Comparison of ENCODE assay signal across 25 mouse cellular contexts in the genomic region with DNA sequence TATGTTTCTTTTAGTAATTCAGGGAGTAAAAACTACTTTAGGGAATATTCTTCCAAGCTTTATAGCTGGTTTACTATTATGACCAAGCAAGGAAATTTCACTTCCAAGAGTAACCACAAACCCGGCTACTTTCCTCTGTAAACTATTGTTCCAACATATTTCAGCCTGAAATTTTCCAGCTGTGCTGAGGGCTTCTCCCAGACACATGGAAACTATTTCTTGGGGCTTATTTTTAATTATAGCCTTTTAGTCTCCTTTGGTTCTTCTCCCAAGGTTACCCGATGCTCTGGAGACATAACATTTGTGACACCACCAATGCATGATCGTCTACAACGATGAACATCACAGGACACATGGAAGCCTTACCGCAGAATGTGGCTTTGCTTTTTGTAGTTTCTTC. TPM values are rescaled to one million over a fixed set of nuclear protein-coding genes. Genes with fewer than 3 reads are reported as not detected.
A peak's percentile ranks its signal among the peaks of the same experiment; 100 is the strongest.
DNase-seq lines count a peak whose midpoint lies in the region; ATAC-seq and TF ChIP-seq lines count a peak whose summit lies in the region.
"Had no signal": no experiment of that assay in that cellular context is flagged by ENCODE, and none has a peak within 500 bp of the region (broad histone marks: within the 10 kb centered on the region; RNA-seq: fewer than 3 reads in every experiment).

No protein-coding gene starts in this region.

- no peak for TF ChIP-seq CTCF in kidney, postnatal 0 days (IDR thresholded peaks at IDR 0.05; ENCODE audit: low read depth)
- TF ChIP-seq CTCF in lung, embryonic 14.5 days (IDR thresholded peaks at IDR 0.05; ENCODE audit: low read depth) = no peak
- TF ChIP-seq CTCF in layer of hippocampus, adult 2 months (conservative IDR thresholded peaks at IDR 0.05) = no peak

- no peak for ATAC-seq in kidney, postnatal 0 days (replicated peaks; ENCODE audit: low FRiP score, low read depth)
- ATAC-seq in lung, embryonic 14.5 days (ENCODE audit: insufficient read depth) = no peak
- peak; percentile 29; the same call in 1 of the 2 replicates for ATAC-seq in embryonic facial prominence, embryonic 15.5 days (ENCODE audit: insufficient number of reproducible peaks, low FRiP score, low TSS enrichment, low read depth)
- no peak for ATAC-seq in liver, embryonic 12.5 days
- ATAC-seq: forebrain, embryonic 14.5 days; forebrain, postnatal 0 days; Patski had no signal

- 71% methylated on average over 5 of the region's 5 CpGs for WGBS in kidney, postnatal 0 days
- WGBS in lung, embryonic 14.5 days = 72% methylated on average over 5 of the region's 5 CpGs
- WGBS in embryonic facial prominence, embryonic 15.5 days = 29% methylated on average over 5 of the region's 5 CpGs
- 79% methylated on average over 5 of the region's 5 CpGs for WGBS in liver, embryonic 12.5 days (ENCODE audit: insufficient replicate concordance)

- peak; percentile 61 for DNase-seq in kidney, postnatal 0 days (ENCODE audit: low spot score)
- DNase-seq in kidney, adult 11 months = no peak
- peak; percentile 24 for DNase-seq in lung, embryonic 14.5 days
- DNase-seq in lung, postnatal 14 days = no peak
- DNase-seq in layer of hippocampus, adult 2 months (ENCODE audit: low spot score in 2 of 2) = no peak
- DNase-seq: adrenal gland, postnatal 10 days; adrenal gland, postnatal 36 days; B cell, adult 2 months; cerebellum, adult 18-20 months; cerebellum, adult 9-10 months; cerebellum, postnatal 14 days; forebrain, postnatal 0 days; gastrocnemius, adult 2 months; gastrocnemius, postnatal 14 days; heart, adult 11 months had no signal

- no peak overlapping the region for H3K4me2 ChIP-seq in kidney, postnatal 0 days (ENCODE audit: low read length)
- no peak overlapping the region for H3K4me2 ChIP-seq in lung, embryonic 14.5 days
- H3K4me2 ChIP-seq in embryonic facial prominence, embryonic 15.5 days (replicated peaks) = no peak overlapping the region
- H3K4me2 ChIP-seq in liver, embryonic 12.5 days = no peak overlapping the region
- H3K4me2 ChIP-seq: embryonic facial prominence, embryonic 13.5 days; heart, embryonic 11.5 days; hindbrain, embryonic 12.5 days; hindbrain, embryonic 15.5 days had no signal

- no peak overlapping the region for H3K4me3 ChIP-seq in kidney, postnatal 0 days (replicated peaks; ENCODE audit: low read depth, low read length)
- no peak overlapping the region for H3K4me3 ChIP-seq in lung, embryonic 14.5 days (ENCODE audit: low read depth, low read length)
- no peak overlapping the region for H3K4me3 ChIP-seq in embryonic facial prominence, embryonic 15.5 days (replicated peaks)
- H3K4me3 ChIP-seq in layer of hippocampus, adult 2 months = no peak overlapping the region
- no peak overlapping the region for H3K4me3 ChIP-seq in liver, embryonic 12.5 days
- H3K4me3 ChIP-seq: embryonic facial prominence, embryonic 13.5 days; gastrocnemius, adult 2 months; hindbrain, embryonic 12.5 days; hindbrain, embryonic 15.5 days had no signal

- H3K27ac ChIP-seq in kidney, postnatal 0 days = no peak overlapping the region
- no peak overlapping the region for H3K27ac ChIP-seq in lung, embryonic 14.5 days (ENCODE audit: low read depth)
- H3K27ac ChIP-seq in embryonic facial prominence, embryonic 15.5 days (replicated peaks) = no peak overlapping the region
- H3K27ac ChIP-seq in layer of hippocampus, adult 2 months = no peak overlapping the region
- no peak overlapping the region for H3K27ac ChIP-seq in liver, embryonic 12.5 days
- H3K27ac ChIP-seq: embryonic facial prominence, embryonic 13.5 days; gastrocnemius, adult 2 months; hindbrain, embryonic 12.5 days; hindbrain, embryonic 15.5 days had no signal

- no peaks in the 10 kb centered on the region for H3K36me3 ChIP-seq in kidney, postnatal 0 days (ENCODE audit: insufficient read depth, low read length)
- H3K36me3 ChIP-seq in lung, embryonic 14.5 days (ENCODE audit: insufficient read depth) = no peaks in the 10 kb centered on the region
- H3K36me3 ChIP-seq in embryonic facial prominence, embryonic 15.5 days = no peaks in the 10 kb centered on the region
- no peaks in the 10 kb centered on the region for H3K36me3 ChIP-seq in liver, embryonic 12.5 days
- H3K36me3 ChIP-seq: embryonic facial prominence, embryonic 13.5 days; G1E; hindbrain, embryonic 12.5 days; hindbrain, embryonic 15.5 days had no signal

- H3K4me1 ChIP-seq in kidney, postnatal 0 days (replicated peaks; ENCODE audit: insufficient read depth, low read length) = no peaks in the 10 kb centered on the region
- H3K4me1 ChIP-seq in lung, embryonic 14.5 days (ENCODE audit: insufficient read depth) = no peaks in the 10 kb centered on the region
- no peaks in the 10 kb centered on the region for H3K4me1 ChIP-seq in embryonic facial prominence, embryonic 15.5 days
- H3K4me1 ChIP-seq in liver, embryonic 12.5 days = no peaks in the 10 kb centered on the region
- H3K4me1 ChIP-seq: embryonic facial prominence, embryonic 13.5 days; hindbrain, embryonic 12.5 days; hindbrain, embryonic 15.5 days had no signal

- H3K9me3 ChIP-seq in kidney, postnatal 0 days (replicated peaks; ENCODE audit: low read length) = no peaks in the 10 kb centered on the region
- H3K9me3 ChIP-seq in lung, embryonic 14.5 days (ENCODE audit: low read depth, low read length) = no peaks in the 10 kb centered on the region
- no peaks in the 10 kb centered on the region for H3K9me3 ChIP-seq in embryonic facial prominence, embryonic 15.5 days (replicated peaks)
- H3K9me3 ChIP-seq in liver, embryonic 12.5 days (replicated peaks) = no peaks in the 10 kb centered on the region
- H3K9me3 ChIP-seq: embryonic facial prominence, embryonic 13.5 days; G1E; hindbrain, embryonic 12.5 days; hindbrain, embryonic 15.5 days had no signal

- no peaks in the 10 kb centered on the region for H3K27me3 ChIP-seq in kidney, postnatal 0 days (ENCODE audit: insufficient read depth, low read length)
- no peaks in the 10 kb centered on the region for H3K27me3 ChIP-seq in lung, embryonic 14.5 days (ENCODE audit: insufficient read depth, low read length)
- no peaks in the 10 kb centered on the region for H3K27me3 ChIP-seq in embryonic facial prominence, embryonic 15.5 days
- no peaks in the 10 kb centered on the region for H3K27me3 ChIP-seq in liver, embryonic 12.5 days (replicated peaks)
- H3K27me3 ChIP-seq: CH12.LX; hindbrain, embryonic 12.5 days; hindbrain, embryonic 15.5 days had no signal

- H3K9ac ChIP-seq in kidney, postnatal 0 days (ENCODE audit: low read depth, low read length) = no peak overlapping the region
- no peak overlapping the region for H3K9ac ChIP-seq in lung, embryonic 14.5 days
- no peak overlapping the region for H3K9ac ChIP-seq in embryonic facial prominence, embryonic 15.5 days
- H3K9ac ChIP-seq in liver, embryonic 12.5 days = no peak overlapping the region
- H3K9ac ChIP-seq: embryonic facial prominence, embryonic 13.5 days; forebrain, postnatal 0 days; hindbrain, embryonic 12.5 days; hindbrain, embryonic 15.5 days had no signal

RNA-seq across cellular contexts. Expression of a gene that starts 33.7 kb away (rescaled TPM):
- 24.7 and 26.5 TPM in 2 replicates for polyA plus RNA-seq in kidney, postnatal 0 days (2015; fragmentation: Nextera tagmentation; extraction: Ambion mirVana)
- 28.8 and 31.5 TPM in 2 replicates for polyA plus RNA-seq in lung, embryonic 14.5 days (2014; fragmentation: Nextera tagmentation; extraction: Ambion mirVana)
- polyA plus RNA-seq in embryonic facial prominence, embryonic 15.5 days (2015; fragmentation: Nextera tagmentation; extraction: Ambion mirVana) = 21.7 and 23.6 TPM in 2 replicates
- 10 to 100 TPM; 21.4 to 24.9 TPM for total RNA-seq in layer of hippocampus, adult 2 months (2021)
- 13.7 and 15.1 TPM in 2 replicates for polyA plus RNA-seq in liver, embryonic 12.5 days (2016; fragmentation: Nextera tagmentation; extraction: Ambion mirVana)

Comparison
In these comparisons a context has a peak if more than half of its experiments do, and no peak if none do; other contexts are left out.
1. DNase-seq: peak in kidney, postnatal 0 days (single experiment) and lung, embryonic 14.5 days (single experiment); none in kidney, adult 11 months (single experiment), lung, postnatal 14 days (single experiment) and layer of hippocampus, adult 2 months (0 of 2).